Mouse (Mus musculus) forebrain, embryonic 14.5 days (tissue): ENCODE results near the gene Nsun2. TPM values are rescaled to one million over a fixed set of nuclear protein-coding genes. Genes with fewer than 3 reads are reported as not detected.

Source experiments
- ATAC-seq: fragments of 200-750 bp; cut with Nextera tagmentation; 2 replicates; pipeline ENCODE4 v1.8.0; 2017; ENCODE audit warnings: mild to moderate bottlenecking, moderate library complexity
- DNase-seq: peaks from one replicate; pipeline ENCODE4 v3.0.0-alpha.2; 2015; ENCODE audit warnings: low spot score
- H3K27ac ChIP-seq: fragments of 300-500 bp; sonication (generic); 2 replicates; pipeline ENCODE4 v1.5.1; 2014; ENCODE audit warnings: low read depth, mild to moderate bottlenecking, control low read depth, low read length, moderate library complexity
- H3K27me3 ChIP-seq: fragments of 300-500 bp; sonication (generic); replicated peaks from 2 replicates; pipeline ENCODE4 v1.6.1; 2014; ENCODE audit warnings: low read length, control low read depth, mixed read lengths; ENCODE audit not compliant: control insufficient read depth, insufficient read depth
- H3K36me3 ChIP-seq: fragments of 300-500 bp; sonication (generic); 2 replicates; pipeline ENCODE4 v1.6.1; 2014; ENCODE audit warnings: low read length, control low read depth; ENCODE audit not compliant: control insufficient read depth, insufficient read depth
- H3K4me1 ChIP-seq: fragments of 300-500 bp; sonication (generic); 2 replicates; pipeline ENCODE4 v1.6.1; 2014; ENCODE audit warnings: antibody characterized with exemption, low read length, control low read depth; ENCODE audit not compliant: control insufficient read depth, insufficient read depth
- H3K4me2 ChIP-seq: fragments of 300-500 bp; sonication (generic); 2 replicates; pipeline ENCODE4 v1.6.1; 2014; ENCODE audit warnings: mild to moderate bottlenecking, control low read depth, low read length
- H3K4me3 ChIP-seq: fragments of 300-500 bp; sonication (generic); 2 replicates; pipeline ENCODE4 v1.5.1; 2014; ENCODE audit warnings: low read depth, low read length, control low read depth
- H3K9ac ChIP-seq: fragments of 300-500 bp; sonication (generic); 2 replicates; pipeline ENCODE4 v1.6.1; 2014; ENCODE audit warnings: mild to moderate bottlenecking, low read length, control low read depth, moderate library complexity
- H3K9me3 ChIP-seq: fragments of 300-500 bp; sonication (generic); replicated peaks from 2 replicates; pipeline ENCODE4 v1.6.1; 2016; ENCODE audit warnings: low read length, control low read depth, mixed read lengths; ENCODE audit not compliant: control insufficient read depth
- WGBS: fragments of 180-500 bp; shearing (Covaris S2); extraction: QIAGEN DNeasy Blood & Tissue Kit; methylation state at CpG from one replicate; pipeline ENCODE4 v1.1.7; 2014; 5-methylcytosine and 5-hydroxymethylcytosine counted together
- polyA plus RNA-seq: library from polyadenylated mRNA; unstranded; fragments of >200 nt; fragmentation: Nextera tagmentation; extraction: Ambion mirVana; gene quantifications from 2 replicates; pipeline ENCODE4 v1.2.1, GENCODE M21; 2014

The Nsun2 gene
- polyA plus RNA-seq, 1 experiment from 2014 or later = 86.2 TPM

DNA sequence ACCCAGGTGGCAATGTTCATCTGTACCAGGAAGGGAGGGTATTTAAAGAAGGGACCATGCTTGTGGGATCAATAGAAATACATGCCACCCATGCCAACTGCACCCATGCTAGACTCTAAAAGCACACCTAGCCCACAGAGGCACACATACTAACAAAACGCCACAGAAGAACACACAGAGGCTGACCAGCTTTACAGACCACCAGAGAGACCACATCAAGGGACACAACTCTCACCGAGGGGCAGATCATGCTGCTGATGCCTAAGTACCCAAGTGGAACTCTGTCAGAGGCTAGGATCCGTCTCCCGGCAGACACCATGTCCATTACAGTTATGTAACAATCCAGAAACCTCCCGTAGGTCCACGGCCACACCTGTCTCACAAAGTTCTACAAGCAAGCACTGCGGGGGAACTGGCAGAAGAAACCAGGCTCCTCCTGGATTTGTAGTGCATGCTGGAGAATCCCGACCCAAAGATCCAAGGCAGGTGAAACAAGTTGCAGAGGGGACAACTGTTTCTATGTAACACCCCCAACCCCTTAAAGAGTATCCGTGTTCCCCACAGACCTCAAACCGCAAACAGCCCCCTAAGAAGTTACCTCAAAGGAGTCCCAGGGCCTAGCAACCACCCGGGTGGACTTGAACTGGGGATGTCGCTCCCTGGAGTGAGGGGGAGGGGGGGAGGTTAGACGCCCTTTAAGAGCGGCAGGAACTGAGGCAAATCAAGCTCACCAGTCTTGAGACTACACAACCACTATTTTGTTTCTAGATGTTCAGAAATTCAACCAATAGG, 1.2 kb upstream of the Nsun2 start:
- no peak for ATAC-seq
- DNase-seq = no peak
- peaks cover 33% of the 10 kb centered on the region for H3K4me1 ChIP-seq

GRCm38 (mm10) chr13:69532893-69533404, 597 bp upstream of the Nsun2 start:
- H3K9me3 ChIP-seq = no peaks in the 10 kb centered on the region
- WGBS = 4% methylated on average over 9 of the region's 9 CpGs
- ATAC-seq = no peak

More for the DNA sequence above, 1.2 kb upstream of the Nsun2 start:
- no peak overlapping the region for H3K27ac ChIP-seq
- no peaks in the 10 kb centered on the region for H3K27me3 ChIP-seq
- peak overlapping the region; percentile 88 for H3K9ac ChIP-seq
- 0 out of 2 replicates have a peak, but pooled peaks cover 6% of the 10 kb centered on the region for H3K36me3 ChIP-seq
- no peaks in the 10 kb centered on the region for H3K9me3 ChIP-seq
- 18% methylated on average over 14 of the region's 14 CpGs for WGBS
- peak overlapping the region; percentile 84 for H3K4me2 ChIP-seq
- H3K4me3 ChIP-seq = peak overlapping the region; percentile 87

GRCm38 (mm10) chr13:69534334-69534653, 748 bp downstream of the Nsun2 start, which contains the start of gene Tent4a:
Gene Tent4a (minus strand): TSS chr13:69534617.
- 0% methylated on average over 25 of the region's 57 CpGs for WGBS
- peak within 1 kb of the TSS; percentile 94 for H3K27ac ChIP-seq
- H3K4me3 ChIP-seq = peak within 1 kb of the TSS; percentile 87
- H3K9me3 ChIP-seq = no peaks in the 10 kb centered on the region
- ATAC-seq = peak; percentile 85
- no peak for DNase-seq
- no peaks in the 10 kb centered on the region for H3K27me3 ChIP-seq
- peak within 1 kb of the TSS; percentile 88 for H3K9ac ChIP-seq
- H3K36me3 ChIP-seq = 0 out of 2 replicates have a peak, but pooled peaks cover 6% of the 10 kb centered on the region
- peak within 1 kb of the TSS; percentile 93 for H3K4me2 ChIP-seq
- H3K4me1 ChIP-seq = peaks cover 29% of the 10 kb centered on the region

More at GRCm38 (mm10) chr13:69532893-69533404, 597 bp upstream of the Nsun2 start:
- 0 out of 2 replicates have a peak, but pooled peaks cover 6% of the 10 kb centered on the region for H3K36me3 ChIP-seq
- H3K27ac ChIP-seq = no peak overlapping the region; the same call in 1 of the 2 replicates
- H3K9ac ChIP-seq = peak overlapping the region; percentile 88
- H3K4me2 ChIP-seq = peak overlapping the region; percentile 84
- no peaks in the 10 kb centered on the region for H3K27me3 ChIP-seq
- no peak for DNase-seq
- peaks cover 29% of the 10 kb centered on the region for H3K4me1 ChIP-seq
- H3K4me3 ChIP-seq = peak overlapping the region; percentile 87

- no peaks in the 10 kb centered on the region for H3K9me3 ChIP-seq
- peak overlapping the region; percentile 87 for H3K4me3 ChIP-seq
- peaks cover 29% of the 10 kb centered on the region for H3K4me1 ChIP-seq
- H3K27ac ChIP-seq = peak overlapping the region; percentile 94
- peak overlapping the region; percentile 88 for H3K9ac ChIP-seq
- peak overlapping the region; percentile 93 for H3K4me2 ChIP-seq
- WGBS = under 1% methylated on average over 77 of the region's 86 CpGs
- H3K36me3 ChIP-seq = 0 out of 2 replicates have a peak, but pooled peaks cover 4% of the 10 kb centered on the region
- H3K27me3 ChIP-seq = no peaks in the 10 kb centered on the region
- ATAC-seq (peak; percentile 95), DNase-seq (peak; percentile 99)
Observed at GRCm38 (mm10) chr13:69534654-69535551, 1.4 kb downstream of the Nsun2 start.

GRCm38 (mm10) chr13:69536021-69536420, 2.5 kb downstream of the Nsun2 start:
- WGBS = 79% methylated on average over 4 of the region's 4 CpGs
- H3K36me3 ChIP-seq = no peaks in the 10 kb centered on the region
- no peaks in the 10 kb centered on the region for H3K9me3 ChIP-seq
- no peaks in the 10 kb centered on the region for H3K27me3 ChIP-seq
- H3K4me2 ChIP-seq = peak overlapping the region; percentile 93; the same call in 1 of the 2 replicates
- H3K9ac ChIP-seq = no peak overlapping the region
- H3K4me3 ChIP-seq = no peak overlapping the region
- no peak for ATAC-seq
- DNase-seq = no peak
- peaks cover 24% of the 10 kb centered on the region for H3K4me1 ChIP-seq
- H3K27ac ChIP-seq = no peak overlapping the region

DNA sequence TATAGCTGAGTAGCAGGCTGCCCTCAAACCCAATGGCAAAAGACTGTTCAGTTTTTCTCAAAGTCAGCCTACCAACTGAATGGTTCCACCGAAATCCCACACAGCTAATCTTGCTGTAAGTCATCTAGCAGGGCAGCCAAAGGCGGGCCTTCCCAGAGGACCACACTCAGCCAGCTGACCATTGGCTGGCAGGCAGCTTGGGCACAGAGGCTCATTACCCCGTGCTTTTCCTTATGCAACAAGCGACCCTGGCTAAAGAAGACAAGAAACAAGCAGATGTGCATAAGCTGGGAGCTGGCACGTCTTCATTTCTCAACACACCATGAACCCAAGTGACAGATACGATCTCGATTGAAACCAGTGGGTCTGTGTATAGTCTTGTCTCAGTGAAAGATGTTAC, 3.8 kb downstream of the Nsun2 start:
- Histone ChIP-seq H3K4me2 (no peak overlapping the region), H3K9me3 (no peaks in the 10 kb centered on the region), H3K36me3 (no peaks in the 10 kb centered on the region), H3K27ac (no peak overlapping the region), H3K27me3 (no peaks in the 10 kb centered on the region), H3K9ac (no peak overlapping the region), H3K4me3 (no peak overlapping the region), H3K4me1 (peaks cover 11% of the 10 kb centered on the region)
- no peak for ATAC-seq
- DNase-seq = no peak
- WGBS = 75% methylated on average over 7 of the region's 7 CpGs

DNA sequence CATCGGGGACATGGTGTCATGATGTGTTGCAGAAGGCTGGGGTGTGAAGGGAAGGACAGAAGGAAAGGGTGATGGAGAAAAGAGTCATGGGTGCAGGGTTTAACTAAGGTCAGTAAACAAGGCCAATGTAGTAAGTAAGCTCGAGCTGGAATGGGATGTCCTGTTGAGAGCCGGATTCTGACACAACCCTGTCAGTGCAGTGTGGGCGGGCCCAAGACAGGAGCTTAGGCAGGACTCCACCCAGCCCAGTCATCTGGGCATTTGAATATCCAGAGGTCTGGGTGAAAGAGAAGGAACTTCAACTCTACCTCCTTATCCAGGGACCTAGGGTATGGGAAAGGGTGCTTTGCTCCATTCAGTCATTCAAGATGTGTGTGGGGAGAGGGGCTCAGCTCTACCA, 4.8 kb downstream of the Nsun2 start:
- Histone ChIP-seq H3K4me2 (no peak overlapping the region), H3K9me3 (no peaks in the 10 kb centered on the region), H3K4me3 (no peak overlapping the region), H3K36me3 (no peaks in the 10 kb centered on the region), H3K9ac (no peak overlapping the region), H3K4me1 (peaks cover 6% of the 10 kb centered on the region; the same call in 1 of the 2 replicates), H3K27ac (no peak overlapping the region), H3K27me3 (no peaks in the 10 kb centered on the region)
- 20% methylated on average over 4 of the region's 4 CpGs for WGBS
- ATAC-seq (no peak), DNase-seq (no peak)

- Histone ChIP-seq H3K36me3 (no peaks in the 10 kb centered on the region), H3K27me3 (no peaks in the 10 kb centered on the region), H3K4me1 (peaks cover 2% of the 10 kb centered on the region; the same call in 1 of the 2 replicates), H3K4me3 (no peak overlapping the region), H3K9ac (no peak overlapping the region), H3K9me3 (no peaks in the 10 kb centered on the region), H3K4me2 (no peak overlapping the region), H3K27ac (no peak overlapping the region)
- DNase-seq = no peak
- 87% methylated on average over 6 of the region's 6 CpGs for WGBS
- no peak for ATAC-seq
Observed at GRCm38 (mm10) chr13:69541209-69541608, 7.7 kb downstream of the Nsun2 start.
